Mouse (Mus musculus) lung, postnatal 4 days (tissue): Measurements from ENCODE around the gene Nub1.
A peak's percentile ranks its signal among the peaks of the same experiment; 100 is the strongest.
"Not testable (repeated sequence)": the region's sequence is repeated elsewhere in the genome, so short reads cannot be mapped to it uniquely, and the experiment has no call there.

Source experiments
- DNase-seq, 2 experiments: peaks; one replicate each; pipeline ENCODE4 v3.0.0; 2021

The Nub1 gene

DNA sequence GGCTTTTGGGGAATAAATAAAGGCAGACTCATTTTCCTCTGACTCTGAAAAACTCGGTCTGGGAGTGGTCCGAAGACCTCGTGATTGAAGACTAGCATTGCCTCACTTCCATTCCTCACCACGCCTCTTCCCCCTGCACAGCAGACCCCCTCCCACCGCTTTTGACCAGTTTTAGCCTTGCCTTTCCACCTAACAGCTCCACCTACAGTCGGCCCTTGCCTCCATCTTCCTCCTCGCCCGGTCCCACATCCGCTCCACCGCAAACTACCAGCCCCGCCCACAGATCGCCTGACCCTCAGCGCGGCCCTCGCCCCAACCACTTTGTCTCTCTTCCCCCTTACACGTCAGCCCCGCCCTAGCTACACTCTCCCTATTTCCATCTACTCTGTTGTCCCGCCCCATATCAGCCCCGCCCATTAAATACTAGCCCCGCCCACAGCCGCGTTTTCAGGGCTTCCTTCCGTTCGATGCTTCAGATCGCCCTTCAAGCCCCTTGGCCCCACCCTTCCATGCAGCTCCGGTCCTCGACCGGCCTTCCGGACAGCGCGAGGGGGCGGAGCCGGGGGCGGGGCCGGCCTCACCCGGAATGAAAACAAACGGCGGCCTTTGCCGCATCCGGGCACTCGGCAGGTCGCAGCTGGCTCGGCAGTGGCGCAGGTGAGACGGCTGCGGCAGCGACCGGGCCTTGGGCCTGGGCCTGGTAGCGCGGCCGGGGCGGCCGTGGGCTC lies at the start of gene Nub1:
Gene Nub1, plus strand, starts transcription at position 167 of the 728 bp plus-strand sequence.
- peak; percentile 99 for DNase-seq

DNA sequence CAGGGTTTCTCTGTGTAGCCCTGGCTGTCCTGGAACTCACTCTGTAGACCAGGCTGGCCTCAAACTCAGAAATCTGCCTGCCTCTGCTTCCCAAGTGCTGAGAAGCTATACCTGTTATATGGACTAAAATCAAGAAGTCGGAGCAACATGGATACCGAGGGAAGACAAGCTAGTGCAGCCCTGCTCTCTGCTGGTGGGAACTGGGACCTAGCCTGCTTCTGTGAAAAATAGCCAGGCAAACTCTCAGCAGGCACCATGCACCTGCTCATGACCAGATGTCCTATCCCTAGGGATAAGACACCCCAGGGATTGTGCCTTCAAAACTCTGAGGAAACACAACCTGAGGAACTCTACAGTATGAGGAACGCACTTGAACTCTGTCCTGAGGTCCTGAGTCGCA lies 48.3 kb upstream of the Nub1 start:
- DNase-seq = no peak

DNA sequence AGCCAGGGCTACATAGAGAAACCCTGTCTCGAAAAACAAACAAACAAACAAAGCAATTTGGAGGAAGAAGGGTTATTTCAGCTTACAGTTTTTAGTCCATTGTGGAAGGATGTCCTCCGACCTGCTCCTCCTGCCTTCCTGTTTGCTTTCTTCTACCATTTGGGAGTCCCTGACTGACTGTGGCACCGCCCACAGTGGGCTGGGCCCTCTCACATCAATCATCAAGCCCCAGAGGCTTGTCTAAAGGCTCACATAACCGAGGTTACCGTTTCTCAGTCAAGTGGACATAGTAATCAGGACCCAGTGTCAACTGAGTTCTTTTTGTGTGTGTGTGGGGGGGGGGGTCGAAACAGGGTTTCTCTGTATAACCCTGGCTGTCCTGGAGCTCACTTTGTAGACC lies 47.2 kb upstream of the Nub1 start:
- no peak for DNase-seq

DNA sequence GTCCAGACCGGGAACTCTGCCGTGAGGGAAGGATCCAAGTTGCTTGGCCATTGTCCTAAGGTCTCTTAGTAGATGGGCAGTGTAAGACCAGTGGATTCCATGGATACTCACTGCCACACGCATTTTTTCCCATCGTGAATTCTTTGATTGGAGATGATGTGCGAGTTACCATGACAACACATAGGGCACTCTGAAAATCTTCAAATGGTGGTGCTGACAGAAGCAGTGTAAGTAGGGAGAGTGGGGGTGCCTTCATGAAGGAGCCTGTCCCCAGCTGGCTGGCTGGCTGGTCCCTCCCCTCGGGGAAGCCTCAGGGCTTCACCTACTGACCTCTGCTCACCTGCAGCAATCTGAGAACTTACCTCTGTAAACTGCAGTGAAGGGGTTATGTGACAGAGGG lies 46.3 kb upstream of the Nub1 start:
- DNase-seq = no peak

DNA sequence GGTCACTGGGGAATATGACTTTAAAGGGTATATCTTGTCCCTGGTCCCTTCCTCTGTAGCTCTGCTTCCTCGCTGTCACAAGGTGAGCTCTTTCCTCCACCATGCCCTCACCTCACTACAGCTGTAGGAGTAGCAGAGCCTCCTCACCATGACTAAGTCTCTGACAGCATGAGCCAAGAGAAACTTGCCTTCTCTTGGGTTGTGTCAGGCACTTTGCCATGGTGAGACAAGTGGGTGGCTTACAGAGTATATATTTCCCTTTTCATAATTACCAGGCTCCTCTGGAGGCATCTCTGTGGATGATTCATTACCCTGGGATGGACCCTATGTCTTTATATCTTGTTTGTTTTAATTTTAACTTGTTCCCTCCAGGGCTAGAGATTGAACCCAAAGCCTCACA lies 39.9 kb upstream of the Nub1 start:
- no peak for DNase-seq

DNA sequence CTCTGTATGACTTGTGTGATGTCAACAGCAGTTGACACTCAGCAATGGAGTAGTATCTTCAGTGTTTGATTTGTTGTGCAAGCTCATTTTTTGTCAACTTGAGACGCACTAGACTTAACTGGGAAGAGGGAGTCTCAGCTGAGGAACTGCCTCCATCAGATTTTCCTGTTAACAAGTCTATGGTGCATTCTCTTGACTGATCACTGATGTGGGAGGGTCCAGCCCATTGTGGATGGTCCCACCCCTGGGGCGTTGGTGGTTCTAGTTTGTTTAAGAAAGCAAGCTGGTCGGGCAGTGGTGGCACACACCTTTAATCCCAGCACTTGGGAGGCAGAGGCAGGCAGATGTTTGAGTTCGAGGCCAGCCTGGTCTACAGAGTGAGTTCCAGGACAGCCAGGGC lies 36.1 kb upstream of the Nub1 start:
- DNase-seq = no peak

DNA sequence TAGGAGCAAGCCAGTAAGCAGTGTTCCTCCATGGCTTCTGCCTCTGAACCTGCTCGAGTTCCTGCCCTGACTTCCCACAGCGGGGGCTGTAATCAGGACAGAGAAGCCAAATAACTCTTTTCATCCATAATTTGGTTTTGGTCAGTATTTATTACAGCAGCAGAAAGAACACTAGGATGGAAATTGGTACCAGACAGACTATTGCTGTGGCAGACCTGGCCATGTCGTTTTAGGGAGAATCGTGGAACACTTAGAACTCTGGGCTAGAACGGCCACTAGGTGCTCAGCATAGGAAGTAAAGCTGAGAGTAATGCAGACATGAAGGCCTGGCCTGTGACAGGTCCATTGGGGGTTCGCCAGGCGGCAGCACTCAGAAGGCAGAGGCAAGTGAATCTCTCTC lies 35.6 kb upstream of the Nub1 start:
- no peak for DNase-seq

DNA sequence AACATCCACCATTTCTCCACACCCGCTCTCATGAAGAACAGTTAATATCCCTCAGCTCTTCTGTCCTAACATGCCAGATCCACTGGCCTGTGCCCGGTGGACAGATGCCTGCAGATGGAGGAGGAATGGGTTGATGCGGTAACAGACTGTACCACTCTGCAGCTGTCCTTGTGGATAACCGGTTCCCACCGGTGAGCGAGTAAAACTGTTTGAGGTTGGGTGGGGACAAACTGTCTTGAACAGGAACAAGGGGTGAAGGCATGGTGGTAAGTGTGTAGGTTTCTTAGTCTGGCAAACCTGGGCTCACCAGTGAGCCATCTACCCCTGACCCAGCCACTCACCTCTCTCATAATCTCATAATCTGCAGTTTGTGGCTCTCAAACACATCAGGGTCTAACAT lies 34.0 kb upstream of the Nub1 start:
- DNase-seq = no peak

DNA sequence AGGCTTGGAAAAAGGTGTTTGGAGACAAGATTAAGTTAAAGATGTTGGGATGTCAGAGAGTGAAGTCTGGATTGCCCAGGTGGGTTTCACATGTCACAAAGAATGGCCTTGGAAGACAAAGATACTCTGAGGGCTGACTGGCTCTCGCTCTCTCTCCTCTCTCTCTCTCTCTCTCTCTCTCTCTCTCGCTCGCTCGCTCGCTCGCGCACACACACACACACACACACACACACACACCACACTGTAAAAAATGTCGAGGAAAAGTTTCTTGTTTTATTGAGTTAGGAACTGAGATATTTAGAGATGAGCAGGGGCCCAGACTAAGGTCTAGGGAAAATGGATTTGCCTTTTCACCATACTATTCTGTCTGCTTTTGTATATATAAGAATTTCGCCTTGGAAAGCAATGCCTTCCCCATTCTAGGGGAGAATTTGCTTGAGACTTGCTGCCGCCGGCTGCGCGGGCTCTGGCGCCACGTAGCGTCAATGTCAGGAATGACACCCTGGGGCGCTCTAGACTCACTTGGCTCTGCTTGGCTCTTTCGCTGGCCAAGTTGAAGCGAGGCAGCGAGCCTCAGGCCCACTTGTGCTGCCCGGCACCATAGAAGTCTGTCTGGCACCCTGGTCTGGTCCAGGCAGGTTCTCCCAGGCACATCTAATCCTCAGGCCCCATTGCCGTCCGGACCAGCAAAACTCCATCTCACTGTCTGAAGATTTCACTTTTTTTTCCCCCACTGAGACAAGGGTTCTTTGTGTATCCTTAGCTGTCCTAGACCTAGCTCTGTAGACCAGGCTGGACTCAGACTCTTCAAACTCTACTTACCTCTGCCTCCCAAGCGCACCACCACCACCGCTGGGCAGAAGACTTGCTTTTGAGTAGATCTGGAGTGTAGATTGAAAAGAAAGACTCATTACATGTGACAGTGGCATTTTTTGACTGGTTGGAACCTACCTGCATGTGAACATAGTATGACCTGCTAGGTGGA lies 33.3 kb upstream of the Nub1 start:
- peak; percentile 88 to 89 for DNase-seq

DNA sequence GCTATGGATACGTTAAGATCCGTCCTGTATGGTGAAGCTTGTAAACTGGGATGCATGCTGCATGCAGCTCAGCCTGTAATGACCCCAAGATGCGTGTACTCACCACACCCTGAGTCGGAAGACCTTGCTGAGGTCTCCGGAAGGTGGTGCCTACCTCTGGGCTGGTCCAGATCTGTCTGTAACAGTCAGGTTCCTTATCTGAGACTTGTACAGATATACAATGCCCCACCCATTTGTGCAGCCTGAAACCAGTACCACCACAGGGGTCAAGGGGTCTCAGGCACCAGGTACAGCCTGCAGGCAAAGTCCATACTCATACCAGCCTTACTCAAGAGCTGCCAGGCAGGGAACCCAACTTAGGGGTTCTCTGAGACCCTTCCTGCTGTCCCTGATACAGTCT lies 32.6 kb upstream of the Nub1 start:
- DNase-seq = no peak

DNA sequence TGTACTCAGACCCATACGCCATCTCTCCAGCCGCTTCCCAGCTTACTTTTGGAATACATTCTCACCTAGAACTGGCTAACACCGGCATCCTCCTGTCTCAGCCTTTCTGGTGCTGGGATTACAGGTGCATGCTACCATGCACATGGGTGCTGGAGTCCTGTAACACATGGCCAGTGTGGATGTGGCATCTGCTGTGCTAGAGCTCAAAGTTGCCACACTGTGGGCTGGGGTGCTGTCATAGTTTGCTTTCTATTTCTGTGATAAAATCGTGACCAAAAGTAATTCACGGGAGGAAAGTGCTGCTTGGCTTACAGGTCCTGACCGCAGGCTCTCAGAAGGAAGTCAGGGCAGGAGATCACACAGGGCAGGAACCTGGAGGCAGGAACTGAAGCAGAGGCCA lies 30.8 kb upstream of the Nub1 start:
- DNase-seq = no peak

DNA sequence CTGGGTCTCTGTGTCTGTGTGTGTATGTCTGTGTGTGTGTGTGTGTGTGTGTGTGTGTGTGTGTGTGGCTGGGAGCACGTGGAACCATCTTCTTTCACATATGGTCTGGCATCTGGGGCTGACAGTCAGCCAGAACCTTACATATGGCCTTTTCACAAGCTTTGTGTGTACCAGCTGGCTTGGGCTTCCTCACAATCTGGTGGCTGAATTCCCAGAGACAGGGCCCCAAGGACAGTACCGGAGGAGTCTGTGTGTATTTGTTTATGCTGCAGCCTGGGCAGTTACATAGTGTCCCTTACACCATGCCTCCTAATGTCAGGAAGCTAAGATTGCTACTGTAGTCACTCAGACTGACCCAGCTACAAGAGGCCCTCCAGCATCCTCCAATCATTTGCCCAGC lies 28.2 kb upstream of the Nub1 start:
- DNase-seq = peak in 1 of 2 experiments; percentile 47

DNA sequence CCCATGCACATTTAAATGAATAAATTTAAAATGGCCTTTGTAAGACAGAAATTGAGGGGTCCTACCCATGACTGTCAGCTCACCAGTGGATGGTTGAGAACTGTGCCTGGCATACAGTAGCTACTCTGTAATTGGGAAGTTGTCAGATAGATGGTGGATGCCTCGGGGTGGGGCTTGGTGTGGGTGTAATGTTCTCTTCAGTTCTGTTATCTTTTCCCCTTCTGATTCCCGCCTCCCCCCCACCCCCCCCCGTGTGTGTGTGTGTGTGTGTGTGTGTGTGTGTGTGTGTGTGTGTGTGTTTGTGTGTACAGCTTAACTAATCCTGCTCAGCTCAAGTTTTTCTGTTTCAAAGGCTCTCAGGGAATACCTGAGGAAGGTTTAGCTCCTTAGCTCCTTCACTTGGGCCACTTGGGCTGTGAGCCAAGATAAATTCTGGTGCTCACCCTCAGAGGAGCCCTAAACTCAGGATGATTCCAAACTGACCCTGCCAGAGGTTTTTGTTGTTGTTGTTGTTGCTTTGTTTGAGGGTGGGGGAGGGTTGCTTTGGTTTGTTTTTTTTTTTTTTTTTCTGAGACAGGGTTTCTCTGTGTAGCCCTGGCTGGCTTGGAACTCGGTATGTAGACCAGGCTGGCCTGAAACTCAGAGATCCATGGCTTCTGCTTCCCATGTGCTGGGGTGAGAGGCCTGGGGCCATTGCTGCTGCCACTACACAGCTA lies 25.5 kb upstream of the Nub1 start:
- no peak for DNase-seq

DNA sequence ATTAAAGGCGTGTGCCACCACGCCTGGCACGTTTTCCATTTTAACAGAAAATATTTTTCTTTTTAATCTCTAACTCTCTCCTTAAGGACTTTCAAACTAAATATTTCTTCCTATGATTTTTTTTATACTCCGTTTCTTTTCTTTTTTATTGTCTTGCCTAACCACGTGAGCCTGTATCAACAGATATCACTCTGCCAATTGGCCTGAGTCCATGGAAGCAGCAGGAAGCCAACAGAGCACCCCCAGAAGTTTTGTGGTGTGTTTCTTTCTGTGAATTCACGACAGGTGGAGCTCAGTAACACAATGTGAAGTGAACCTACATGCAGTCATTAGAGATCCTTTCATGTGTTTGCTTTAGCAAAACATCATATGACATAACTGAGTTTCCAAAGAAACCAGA lies 23.9 kb upstream of the Nub1 start:
- no peak for DNase-seq

DNA sequence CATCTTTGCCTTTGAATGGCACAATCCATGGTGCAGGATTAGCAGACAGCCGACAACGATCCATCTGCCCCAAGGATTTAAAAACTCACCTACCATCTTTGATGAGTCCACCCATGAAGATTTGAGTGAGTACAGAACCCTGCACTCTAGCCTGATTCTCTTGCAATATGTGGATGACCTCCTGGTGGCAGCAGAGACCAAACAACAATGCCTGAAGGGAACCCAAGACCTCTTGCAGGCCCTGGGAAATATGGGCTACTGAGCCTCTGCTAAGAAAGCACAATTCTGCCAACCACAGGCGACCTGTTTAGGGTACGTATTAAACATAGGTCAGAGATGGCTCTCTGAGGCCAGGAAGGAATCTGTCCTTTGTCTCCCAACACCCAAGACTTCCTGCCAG lies 11.1 kb upstream of the Nub1 start:
- DNase-seq = peak; percentile 64 to 88

DNA sequence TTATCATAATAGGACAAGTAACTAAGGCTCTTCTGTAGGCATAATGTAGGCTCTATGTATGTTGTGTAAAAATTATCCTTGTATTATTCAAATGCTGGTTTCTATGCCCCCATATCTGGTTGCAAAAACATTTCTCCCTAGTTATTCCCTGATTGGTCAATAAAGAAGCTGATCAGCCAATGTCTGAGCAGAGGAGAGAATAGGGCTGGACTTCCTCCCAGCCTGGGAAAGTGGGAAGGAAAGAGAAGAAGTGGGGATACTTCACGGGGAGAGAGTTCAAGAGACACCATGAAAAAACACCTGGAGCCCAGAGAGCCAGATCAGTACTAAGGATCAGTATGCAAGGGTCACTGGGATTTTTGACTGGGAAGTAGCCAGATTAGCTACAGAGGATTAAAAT lies 3.9 kb upstream of the Nub1 start:
- DNase-seq = no peak

DNA sequence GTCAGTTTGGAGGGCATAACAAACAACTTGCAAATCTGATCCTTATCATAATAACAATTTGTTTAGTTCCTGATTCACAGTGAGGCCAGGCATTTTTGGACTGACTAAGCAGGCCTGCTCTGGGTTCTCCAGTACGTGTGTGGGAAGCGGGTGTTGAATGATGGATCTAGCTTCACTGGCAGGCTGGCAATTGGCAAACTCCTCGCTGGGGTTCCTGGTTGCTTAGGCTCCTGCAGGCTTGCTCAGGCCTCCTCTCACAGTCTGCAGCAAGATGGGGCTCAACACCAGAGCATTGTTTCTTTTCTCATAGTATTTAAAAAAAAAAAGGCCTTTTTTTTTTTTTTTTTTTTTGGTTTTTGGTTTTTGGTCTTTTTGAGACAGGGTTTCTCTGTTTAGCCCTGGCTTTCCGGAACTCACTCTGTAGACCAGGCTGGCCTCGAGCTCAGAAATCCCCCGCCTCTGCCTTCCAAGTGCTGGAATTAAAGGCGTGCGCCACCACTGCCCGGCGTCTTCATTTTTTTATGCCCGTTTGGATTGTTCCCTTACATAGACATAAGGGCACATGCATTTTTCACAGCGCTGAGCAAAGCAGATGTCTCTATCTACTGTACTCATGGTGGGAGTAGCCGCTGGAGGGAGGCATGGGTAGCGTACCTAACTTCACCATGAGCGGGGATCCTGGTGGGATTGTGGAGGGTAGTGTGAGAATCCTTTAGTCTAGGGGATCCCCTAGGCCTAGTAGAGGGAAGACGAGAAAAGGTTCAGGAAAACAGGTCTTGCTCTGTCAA lies 560 bp upstream of the Nub1 start:
- peak; percentile 52 to 69 for DNase-seq

DNA sequence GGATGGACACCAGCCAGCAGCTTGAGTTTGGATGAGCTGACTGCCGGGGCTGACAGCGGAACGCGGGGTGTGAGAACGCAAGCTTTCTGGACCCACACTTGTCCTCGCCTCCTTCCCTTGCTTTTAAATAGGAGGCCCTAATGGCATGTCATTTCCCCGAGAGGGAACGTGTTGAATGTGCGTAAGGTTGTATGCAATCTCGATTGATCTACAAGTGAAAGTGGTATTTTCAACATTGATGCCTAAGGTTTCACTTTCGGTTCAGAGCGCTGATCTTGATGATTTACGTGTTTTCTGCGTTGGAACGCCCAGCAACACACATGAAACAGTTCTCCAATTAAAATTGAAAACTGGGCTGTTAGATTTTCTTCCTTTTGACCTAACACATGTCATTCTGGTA lies 844 bp downstream of the Nub1 start:
- no peak for DNase-seq

DNA sequence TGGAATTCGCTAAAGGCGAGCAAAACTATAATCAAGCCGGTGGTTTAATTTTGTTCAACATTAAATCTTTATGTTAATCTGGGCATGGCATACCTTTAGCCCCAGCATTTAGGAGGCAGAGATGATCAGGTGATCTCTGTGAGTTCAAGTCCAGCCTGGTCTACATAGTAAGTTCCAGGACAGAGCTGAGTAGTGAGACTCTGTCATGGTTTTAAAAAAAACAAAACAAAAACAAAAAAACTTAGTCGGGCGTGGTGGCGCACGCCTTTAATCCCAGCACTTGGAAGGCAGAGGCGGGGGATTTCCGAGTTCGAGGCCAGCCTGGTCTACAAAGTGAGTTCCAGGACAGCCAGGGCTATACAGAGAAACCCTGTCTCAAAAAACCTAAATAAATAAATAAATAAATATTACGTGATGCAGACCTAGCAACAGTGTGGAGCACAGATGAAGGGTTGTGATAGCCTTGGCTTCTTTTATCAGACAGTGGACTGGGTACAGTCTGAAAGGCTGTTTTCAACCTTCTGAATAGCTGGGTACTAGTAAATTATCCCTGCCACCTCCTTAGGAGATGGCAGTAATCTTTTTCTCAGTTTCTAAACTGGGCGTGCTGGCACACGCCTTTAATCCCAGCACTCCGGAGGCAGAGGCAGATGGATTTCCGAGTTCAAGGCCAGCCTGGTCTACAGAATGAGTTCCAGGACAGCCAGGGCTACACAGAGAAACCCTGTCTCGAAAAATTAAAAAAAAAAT lies 1.5 kb downstream of the Nub1 start:
- not testable (repeated sequence) for DNase-seq

DNA sequence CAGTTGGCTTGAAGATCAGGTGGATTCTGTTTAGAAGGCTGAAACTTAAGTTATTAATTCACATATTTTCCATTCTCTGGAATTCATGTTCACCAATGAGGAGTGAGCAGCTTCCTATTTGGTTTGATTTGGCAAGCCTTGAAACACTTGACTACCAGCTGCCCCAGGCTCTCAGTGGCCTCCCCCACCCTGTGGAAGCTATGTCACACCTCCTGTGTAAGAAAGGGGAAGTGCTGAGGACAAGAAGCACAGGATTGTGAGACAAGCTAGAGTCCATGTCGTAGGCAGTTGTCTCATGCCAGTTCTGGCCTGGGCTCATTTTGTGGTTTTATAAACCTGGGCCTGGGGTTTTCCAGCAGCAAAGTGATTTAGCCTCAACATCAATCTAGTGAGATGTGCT lies 2.4 kb downstream of the Nub1 start:
- DNase-seq = peak; percentile 61 to 78

DNA sequence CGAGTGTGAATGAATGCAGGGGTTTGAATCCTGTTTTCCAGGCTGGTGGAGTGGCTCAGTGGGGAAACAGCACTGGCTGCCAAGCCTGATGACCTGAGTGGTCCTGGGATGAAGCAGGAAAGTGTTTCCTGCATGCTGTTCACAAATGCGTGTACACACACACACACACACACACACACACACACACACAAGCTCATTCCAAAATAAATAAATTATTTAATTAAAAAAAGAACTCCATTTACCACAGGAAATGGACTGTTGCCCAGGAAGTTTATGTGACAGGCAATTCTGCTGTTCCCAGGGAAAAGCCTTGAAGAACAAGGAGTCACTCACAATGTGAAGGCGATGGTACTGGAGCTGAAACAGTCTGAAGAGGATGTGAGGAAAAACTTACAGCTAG lies 11.4 kb downstream of the Nub1 start:
- DNase-seq = no peak

DNA sequence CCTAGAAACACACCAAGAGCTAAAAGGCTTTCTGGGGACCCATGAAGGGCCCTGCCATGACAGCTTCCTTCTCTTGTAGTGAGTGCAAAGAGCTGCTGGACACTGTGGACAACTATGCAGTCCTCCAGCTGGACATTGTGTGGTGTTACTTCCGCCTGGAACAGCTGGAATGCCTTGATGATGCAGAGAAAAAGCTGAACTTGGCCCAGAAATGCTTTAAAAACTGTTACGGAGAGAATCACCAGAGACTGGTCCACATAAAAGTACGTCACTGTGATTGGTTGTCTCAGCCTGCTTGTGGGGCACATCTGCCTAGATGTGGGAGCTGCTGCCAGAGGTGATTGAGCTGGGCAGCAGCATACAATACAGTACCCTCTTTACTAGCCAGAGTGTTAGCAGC lies 15.9 kb downstream of the Nub1 start:
- peak; percentile 55 to 76 for DNase-seq
